Mouse (Mus musculus) embryonic facial prominence, embryonic 13.5 days (tissue): ENCODE results near the gene Sparc. TPM values are rescaled to one million over a fixed set of nuclear protein-coding genes. Genes with fewer than 3 reads are reported as not detected.
A peak's percentile ranks its signal among the peaks of the same experiment; 100 is the strongest.

ENCODE experiments used
- ATAC-seq: fragments of 200-750 bp; cut with Nextera tagmentation; 2 replicates; pipeline ENCODE4 v1.8.0; 2017; ENCODE audit warnings: low read depth; ENCODE audit not compliant: insufficient number of reproducible peaks, insufficient read depth, low FRiP score, low TSS enrichment
- H3K27ac ChIP-seq: fragments of 300-500 bp; sonication (generic); 2 replicates; pipeline ENCODE4 v1.5.1; 2015; ENCODE audit warnings: moderate library complexity, mild to moderate bottlenecking, inconsistent platforms
- H3K27me3 ChIP-seq: fragments of 300-500 bp; sonication (generic); 2 replicates; pipeline ENCODE4 v1.6.1; 2015; ENCODE audit warnings: mild to moderate bottlenecking, inconsistent platforms
- H3K36me3 ChIP-seq: fragments of 300-500 bp; sonication (generic); 2 replicates; pipeline ENCODE4 v1.6.1; 2015; ENCODE audit warnings: mild to moderate bottlenecking, inconsistent platforms
- H3K4me1 ChIP-seq: fragments of 300-500 bp; sonication (generic); 2 replicates; pipeline ENCODE4 v1.6.1; 2015; ENCODE audit warnings: inconsistent platforms
- H3K4me2 ChIP-seq: fragments of 300-500 bp; sonication (generic); 2 replicates; pipeline ENCODE4 v1.6.1; 2015; ENCODE audit warnings: moderate library complexity, mild to moderate bottlenecking, inconsistent platforms
- H3K4me3 ChIP-seq: fragments of 300-500 bp; sonication (generic); 2 replicates; pipeline ENCODE4 v1.5.1; 2015; ENCODE audit warnings: mild to moderate bottlenecking, inconsistent platforms
- H3K9ac ChIP-seq: fragments of 300-500 bp; sonication (generic); 2 replicates; pipeline ENCODE4 v1.6.1; 2015; ENCODE audit warnings: mild to moderate bottlenecking, inconsistent platforms
- H3K9me3 ChIP-seq: fragments of 300-500 bp; sonication (generic); 2 replicates; pipeline ENCODE4 v1.6.1; 2016; ENCODE audit warnings: inconsistent platforms
- WGBS: fragments of 180-500 bp; shearing (Covaris S2); methylation state at CpG from one replicate; pipeline ENCODE4 v1.1.7; 2015; ENCODE audit warnings: mixed read lengths; 5-methylcytosine and 5-hydroxymethylcytosine counted together
- polyA plus RNA-seq: library from polyadenylated mRNA; unstranded; fragments of >200 nt; fragmentation: Nextera tagmentation; extraction: Ambion mirVana; gene quantifications from 2 replicates; pipeline ENCODE4 v1.2.1, GENCODE M21; 2015

Sparc gene
- polyA plus RNA-seq: 1,239 and 1,279 TPM in 2 replicates

GRCm38 (mm10) chr11:55422978-55423377 lies at the start of gene Sparc:
TSS of gene Sparc (minus strand) at chr11:55423183.
- H3K4me1 ChIP-seq: peaks cover 46% of the 10 kb centered on the region
- H3K27ac ChIP-seq: peak within 1 kb of the TSS; percentile 80
- no peaks in the 10 kb centered on the region for H3K36me3 ChIP-seq
- no peak within 1 kb of the TSS for H3K9ac ChIP-seq
- WGBS: 81% methylated on average over 1 of the region's 1 CpGs
- H3K9me3 ChIP-seq: no peaks in the 10 kb centered on the region
- ATAC-seq: no peak
- H3K4me2 ChIP-seq: no peak within 1 kb of the TSS
- no peaks in the 10 kb centered on the region for H3K27me3 ChIP-seq
- H3K4me3 ChIP-seq: no peak within 1 kb of the TSS

GRCm38 (mm10) chr11:55471467-55471866 lies 48.5 kb upstream of the Sparc start:
- H3K9ac ChIP-seq: 0 out of 2 replicates have a peak overlapping the region, but pooled peaks have one; percentile 99
- 92% methylated on average over 7 of the region's 7 CpGs for WGBS
- no peak for ATAC-seq

GRCm38 (mm10) chr11:55470761-55471160 lies 47.8 kb upstream of the Sparc start:
- WGBS: 43% methylated on average over 8 of the region's 8 CpGs
- H3K4me2 ChIP-seq: peak overlapping the region; percentile 79
- H3K4me1 ChIP-seq: peaks cover 28% of the 10 kb centered on the region
- no peaks in the 10 kb centered on the region for H3K27me3 ChIP-seq
- H3K9ac ChIP-seq: peak overlapping the region; percentile 99
- H3K4me3 ChIP-seq: peak overlapping the region; percentile 95
- ATAC-seq: no peak
- H3K36me3 ChIP-seq: peaks cover 33% of the 10 kb centered on the region
- H3K27ac ChIP-seq: no peak overlapping the region
- H3K9me3 ChIP-seq: no peaks in the 10 kb centered on the region

More at GRCm38 (mm10) chr11:55471467-55471866, 48.5 kb upstream of the Sparc start:
- Histone ChIP-seq H3K9me3 (no peaks in the 10 kb centered on the region), H3K27me3 (no peaks in the 10 kb centered on the region), H3K4me1 (peaks cover 28% of the 10 kb centered on the region), H3K4me3 (peak overlapping the region; percentile 95), H3K36me3 (peaks cover 33% of the 10 kb centered on the region), H3K27ac (no peak overlapping the region), H3K4me2 (peak overlapping the region; percentile 79)

- Histone ChIP-seq H3K9me3 (no peaks in the 10 kb centered on the region), H3K27me3 (no peaks in the 10 kb centered on the region), H3K4me2 (peak overlapping the region; percentile 79), H3K4me3 (peak overlapping the region; percentile 95), H3K9ac (peak overlapping the region; percentile 99), H3K36me3 (peaks cover 33% of the 10 kb centered on the region), H3K27ac (peak overlapping the region; percentile 89), H3K4me1 (peaks cover 28% of the 10 kb centered on the region)
- WGBS: under 1% methylated on average over 43 of the region's 46 CpGs
- ATAC-seq: peak; percentile 11; the same call in 1 of the 2 replicates
Observed at GRCm38 (mm10) chr11:55469923-55470691, 47.1 kb upstream of the Sparc start.

DNA sequence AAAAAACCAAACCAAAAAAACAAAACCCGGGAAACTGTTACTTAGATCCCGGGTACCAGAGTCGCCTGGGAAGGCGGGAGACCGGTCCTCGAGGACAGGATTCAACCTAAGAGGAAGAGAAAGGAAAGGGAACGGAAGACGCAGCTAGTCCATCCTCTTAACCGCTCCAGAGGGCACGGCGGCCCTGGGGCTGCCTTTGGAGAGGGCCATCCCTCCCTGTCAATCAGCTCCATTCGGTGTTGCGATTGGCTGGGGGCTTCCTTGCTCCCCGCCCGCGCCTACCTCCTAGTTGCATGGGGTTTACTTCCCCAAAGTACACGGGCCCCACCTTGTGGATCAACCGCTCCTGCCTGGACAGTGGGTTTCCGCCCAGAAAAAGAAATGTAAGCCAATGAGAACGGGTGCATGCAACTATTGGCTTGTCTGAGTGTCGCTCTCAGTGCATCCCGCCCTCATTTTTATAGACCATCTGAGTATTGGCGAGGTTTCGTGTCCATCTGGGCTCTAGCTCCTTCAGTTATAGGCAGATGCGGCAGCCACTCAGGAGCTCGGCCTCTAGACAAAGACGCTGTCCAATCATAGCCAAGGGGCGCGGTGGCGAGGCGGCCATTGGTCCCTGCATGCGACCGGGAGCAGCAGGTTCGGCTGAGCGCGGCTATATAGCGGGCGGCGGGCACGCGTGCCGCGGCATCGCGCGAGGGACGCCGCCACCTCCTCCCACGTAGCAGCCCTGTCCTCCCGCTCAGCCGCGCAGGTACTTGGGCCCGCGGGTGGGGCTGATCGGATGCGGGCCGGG lies 46.3 kb upstream of the Sparc start, which contains the start of gene G3bp1:
G3bp1 (plus strand) TSS at position 638 of the 796 bp plus-strand sequence.
- Histone ChIP-seq H3K4me3 (peak within 1 kb of the TSS; percentile 95), H3K9me3 (no peaks in the 10 kb centered on the region), H3K9ac (peak within 1 kb of the TSS; percentile 99), H3K27me3 (no peaks in the 10 kb centered on the region), H3K36me3 (peaks cover 28% of the 10 kb centered on the region), H3K4me2 (peak within 1 kb of the TSS; percentile 79), H3K27ac (peak within 1 kb of the TSS; percentile 90), H3K4me1 (peaks cover 28% of the 10 kb centered on the region)
- peak; percentile 98 for ATAC-seq
- under 1% methylated on average over 57 of the region's 57 CpGs for WGBS

DNA sequence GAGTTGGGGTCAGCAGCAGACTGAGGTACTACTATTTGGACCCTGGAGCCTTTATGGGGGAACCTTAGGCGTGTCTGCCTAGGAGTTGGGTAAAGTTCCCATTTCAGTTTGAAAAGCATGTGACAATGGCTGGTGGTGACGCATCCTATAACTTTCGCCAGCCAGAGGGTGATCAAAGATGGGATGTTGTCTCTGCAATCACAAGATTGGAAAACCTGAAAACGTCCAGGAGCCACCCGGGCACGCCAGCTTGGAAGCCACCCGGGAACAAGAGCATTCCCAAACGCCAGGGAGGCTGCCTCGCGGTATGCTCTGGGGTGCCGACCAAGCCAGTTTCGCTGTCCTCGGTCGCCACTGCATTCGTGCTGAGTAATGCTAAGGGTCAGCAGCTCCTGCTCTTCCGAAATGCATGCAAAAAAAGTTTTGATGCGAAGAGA lies 45.6 kb upstream of the Sparc start:
- Histone ChIP-seq H3K4me3 (peak overlapping the region; percentile 95), H3K27me3 (no peaks in the 10 kb centered on the region), H3K9me3 (no peaks in the 10 kb centered on the region), H3K9ac (peak overlapping the region; percentile 80), H3K4me1 (peaks cover 26% of the 10 kb centered on the region), H3K27ac (peak overlapping the region; percentile 90), H3K36me3 (peaks cover 21% of the 10 kb centered on the region), H3K4me2 (peak overlapping the region; percentile 73)
- 4% methylated on average over 17 of the region's 17 CpGs for WGBS
- no peak for ATAC-seq

DNA sequence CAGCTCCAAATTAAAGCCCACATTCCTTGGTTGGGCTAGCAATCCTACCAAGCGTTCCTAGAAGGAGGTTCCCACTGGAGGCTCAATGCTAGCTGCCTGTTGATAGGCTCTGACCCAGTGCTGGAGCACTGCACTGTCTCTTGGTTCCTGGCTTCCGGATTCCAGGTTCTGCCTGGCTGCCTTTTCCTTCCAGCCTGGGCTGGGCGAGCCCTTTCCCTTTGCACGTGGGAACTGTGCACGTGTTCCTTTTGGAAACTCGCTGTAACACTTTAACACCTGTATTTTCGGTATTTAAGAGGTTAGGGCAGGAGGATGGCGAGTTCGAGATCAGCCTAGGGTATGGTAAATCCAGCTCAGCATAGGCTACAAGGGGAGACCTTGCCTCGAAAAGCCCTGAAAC lies 45.0 kb upstream of the Sparc start:
- H3K27me3 ChIP-seq: no peaks in the 10 kb centered on the region
- H3K4me1 ChIP-seq: peaks cover 22% of the 10 kb centered on the region
- peak overlapping the region; percentile 95 for H3K4me3 ChIP-seq
- WGBS: 73% methylated on average over 10 of the region's 10 CpGs
- H3K9ac ChIP-seq: peak overlapping the region; percentile 80
- ATAC-seq: no peak
- no peaks in the 10 kb centered on the region for H3K9me3 ChIP-seq
- H3K4me2 ChIP-seq: peak overlapping the region; percentile 73
- peaks cover 16% of the 10 kb centered on the region for H3K36me3 ChIP-seq
- peak overlapping the region; percentile 90; the same call in 1 of the 2 replicates for H3K27ac ChIP-seq

DNA sequence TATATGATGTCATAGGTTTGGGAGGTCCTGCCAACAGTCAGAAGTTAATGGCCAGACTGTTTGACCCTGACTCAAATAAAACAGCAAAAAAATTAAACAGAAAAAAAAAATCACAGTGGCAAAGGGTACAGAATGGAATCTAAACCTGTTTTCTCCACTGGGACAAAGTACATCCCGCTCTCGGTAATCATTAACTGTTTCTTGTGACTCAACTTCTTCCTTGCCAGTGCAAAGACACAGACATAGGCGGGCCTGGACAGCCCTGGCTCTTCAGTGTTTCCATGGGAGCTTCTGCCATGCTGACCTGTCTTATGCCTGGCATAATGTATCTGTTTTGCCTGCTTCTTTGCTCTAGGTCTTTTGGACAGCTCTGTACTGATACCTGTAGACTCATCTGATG lies 42.2 kb upstream of the Sparc start:
- H3K9ac ChIP-seq: no peak overlapping the region
- no peaks in the 10 kb centered on the region for H3K36me3 ChIP-seq
- no peak overlapping the region for H3K4me2 ChIP-seq
- H3K27ac ChIP-seq: no peak overlapping the region
- H3K27me3 ChIP-seq: no peaks in the 10 kb centered on the region
- ATAC-seq: no peak
- peaks cover 13% of the 10 kb centered on the region for H3K4me1 ChIP-seq
- 82% methylated on average over 3 of the region's 3 CpGs for WGBS
- no peaks in the 10 kb centered on the region for H3K9me3 ChIP-seq
- no peak overlapping the region for H3K4me3 ChIP-seq

GRCm38 (mm10) chr11:55464707-55465106 lies 41.7 kb upstream of the Sparc start:
- H3K27ac ChIP-seq: no peak overlapping the region
- no peak for ATAC-seq
- H3K4me1 ChIP-seq: peaks cover 18% of the 10 kb centered on the region
- 85% methylated on average over 10 of the region's 10 CpGs for WGBS
- no peak overlapping the region for H3K4me2 ChIP-seq
- H3K36me3 ChIP-seq: no peaks in the 10 kb centered on the region
- no peak overlapping the region for H3K4me3 ChIP-seq
- H3K9ac ChIP-seq: no peak overlapping the region
- H3K9me3 ChIP-seq: no peaks in the 10 kb centered on the region
- no peaks in the 10 kb centered on the region for H3K27me3 ChIP-seq

GRCm38 (mm10) chr11:55462149-55462548 lies 39.2 kb upstream of the Sparc start:
- peaks cover 5% of the 10 kb centered on the region; the same call in 1 of the 2 replicates for H3K36me3 ChIP-seq
- H3K27me3 ChIP-seq: no peaks in the 10 kb centered on the region
- H3K4me3 ChIP-seq: no peak overlapping the region
- no peaks in the 10 kb centered on the region for H3K9me3 ChIP-seq
- H3K9ac ChIP-seq: no peak overlapping the region
- no peak overlapping the region for H3K27ac ChIP-seq
- no peak overlapping the region for H3K4me2 ChIP-seq
- 94% methylated on average over 9 of the region's 9 CpGs for WGBS
- ATAC-seq: no peak
- H3K4me1 ChIP-seq: peaks cover 24% of the 10 kb centered on the region

- Histone ChIP-seq H3K36me3 (peaks cover 5% of the 10 kb centered on the region; the same call in 1 of the 2 replicates), H3K27me3 (no peaks in the 10 kb centered on the region), H3K27ac (peak within 1 kb of the TSS; percentile 81), H3K4me2 (peak within 1 kb of the TSS; percentile 77), H3K4me3 (peak within 1 kb of the TSS; percentile 81), H3K4me1 (peaks cover 30% of the 10 kb centered on the region), H3K9ac (peak within 1 kb of the TSS; percentile 78), H3K9me3 (no peaks in the 10 kb centered on the region)
- ATAC-seq: peak; percentile 91
- WGBS: under 1% methylated on average over 36 of the region's 36 CpGs
Observed at GRCm38 (mm10) chr11:55461019-55461645, 38.1 kb upstream of the Sparc start, which contains the start of gene Atox1. TSS of gene Atox1 (minus strand) at chr11:55461239.
